In the genomic region with DNA sequence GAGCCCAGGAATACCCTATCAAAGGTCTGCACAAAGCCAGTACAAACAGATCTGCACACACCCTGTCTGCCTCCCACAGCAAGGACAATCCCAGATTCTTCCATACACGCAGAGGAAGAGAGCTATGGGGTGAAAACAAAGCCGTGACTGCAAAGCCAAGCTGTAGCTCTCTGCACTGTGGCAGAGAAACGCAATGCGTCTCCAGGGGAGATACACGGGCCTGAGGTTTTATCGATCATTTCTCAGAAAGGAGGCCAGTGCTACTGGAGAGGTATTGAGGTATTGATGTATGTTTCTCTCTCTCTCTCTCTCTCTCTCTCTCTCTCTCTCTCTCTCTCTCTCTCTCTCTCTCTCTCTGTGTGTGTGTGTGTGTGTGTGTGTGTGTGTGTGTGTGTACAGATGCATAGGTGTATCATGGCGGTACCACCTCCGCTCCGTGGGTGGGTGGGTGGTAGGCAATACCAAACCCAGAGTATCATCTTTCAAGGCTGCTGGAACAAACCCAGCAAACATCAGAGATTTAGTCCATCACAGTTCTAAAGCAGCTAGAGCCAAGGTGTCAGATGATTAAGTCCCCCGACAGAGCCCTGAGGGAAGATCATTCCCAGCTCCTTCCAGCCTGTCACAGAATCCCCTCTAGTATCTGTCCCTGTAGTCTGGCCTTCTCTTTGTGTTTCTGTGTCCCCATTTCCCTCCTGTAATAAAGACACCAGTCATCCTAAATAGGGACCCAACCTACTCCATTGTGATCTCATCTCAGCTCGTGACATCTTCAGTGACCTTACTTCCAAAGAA, we compare ENCODE assay signal across 18 mouse cellular contexts.
DNase-seq lines count a peak whose midpoint lies in the region; ATAC-seq and TF ChIP-seq lines count a peak whose summit lies in the region.
"Had no signal": no experiment of that assay in that cellular context is flagged by ENCODE, and none has a peak within 500 bp of the region (broad histone marks: within the 10 kb centered on the region; RNA-seq: fewer than 3 reads in every experiment).

No protein-coding gene starts in this region.

- no peaks in the 10 kb centered on the region for H3K36me3 ChIP-seq in midbrain, embryonic 12.5 days
- no peaks in the 10 kb centered on the region for H3K36me3 ChIP-seq in midbrain, embryonic 11.5 days (ENCODE audit: control insufficient read depth, insufficient read depth, low read length)
- H3K36me3 ChIP-seq in hindbrain, embryonic 15.5 days = no peaks in the 10 kb centered on the region
- H3K36me3 ChIP-seq in neural tube, embryonic 14.5 days (ENCODE audit: control insufficient read depth, insufficient read depth, low read length) = no peaks in the 10 kb centered on the region

- no peak for TF ChIP-seq POLR2A in brain, embryonic 14.5 days (IDR thresholded peaks at IDR 0.05; ENCODE audit: borderline replicate concordance, extremely low read depth, insufficient read depth, insufficient read length, poor library complexity, severe bottlenecking)

- no peaks in the 10 kb centered on the region for H3K27me3 ChIP-seq in midbrain, embryonic 12.5 days
- no peaks in the 10 kb centered on the region for H3K27me3 ChIP-seq in midbrain, embryonic 11.5 days (ENCODE audit: control insufficient read depth, insufficient read depth, low read length)
- H3K27me3 ChIP-seq in hindbrain, embryonic 15.5 days = no peaks in the 10 kb centered on the region
- no peaks in the 10 kb centered on the region for H3K27me3 ChIP-seq in neural tube, embryonic 14.5 days (ENCODE audit: control insufficient read depth, insufficient read depth, low read length)

- H3K9me3 ChIP-seq in midbrain, embryonic 12.5 days = no peaks in the 10 kb centered on the region
- no peaks in the 10 kb centered on the region for H3K9me3 ChIP-seq in midbrain, embryonic 11.5 days (ENCODE audit: control insufficient read depth, low read length)
- no peaks in the 10 kb centered on the region for H3K9me3 ChIP-seq in hindbrain, embryonic 15.5 days
- H3K9me3 ChIP-seq in neural tube, embryonic 14.5 days (ENCODE audit: control insufficient read depth, low read length) = no peaks in the 10 kb centered on the region

- no peak for DNase-seq in midbrain, embryonic 11.5 days (ENCODE audit: low spot score, missing footprints)
- peak; percentile 43 for DNase-seq in brain, embryonic 14.5 days (ENCODE audit: low read depth)
- DNase-seq in urinary bladder, adult 2 months (ENCODE audit: low spot score) = no peak
- DNase-seq in embryo, embryonic 10 days (ENCODE audit: low spot score) = no peak
- DNase-seq: adrenal gland, postnatal 36 days; cerebellum, adult 9-11 months; embryo, embryonic 11 days; heart, postnatal 4 days; left cerebral cortex, postnatal 4 days; lung, adult 2 months; lung, postnatal 36 days; right cerebral cortex, adult 18-20 months; thymus, postnatal 14 days had no signal

- peak overlapping the region; percentile 64 for H3K27ac ChIP-seq in midbrain, embryonic 12.5 days (replicated peaks)
- no peak overlapping the region for H3K27ac ChIP-seq in midbrain, embryonic 11.5 days (ENCODE audit: low read depth, low read length)
- peak overlapping the region; percentile 23; the same call in 1 of the 2 replicates for H3K27ac ChIP-seq in hindbrain, embryonic 15.5 days (replicated peaks)
- peak overlapping the region; percentile 65; the same call in 1 of the 2 replicates for H3K27ac ChIP-seq in neural tube, embryonic 14.5 days (ENCODE audit: low read depth, low read length)

- no peak overlapping the region for H3K4me2 ChIP-seq in midbrain, embryonic 12.5 days (replicated peaks)
- no peak overlapping the region for H3K4me2 ChIP-seq in midbrain, embryonic 11.5 days
- no peak overlapping the region for H3K4me2 ChIP-seq in hindbrain, embryonic 15.5 days
- no peak overlapping the region for H3K4me2 ChIP-seq in neural tube, embryonic 14.5 days (ENCODE audit: low read depth, low read length)

- no peak for TF ChIP-seq CTCF in brain, embryonic 14.5 days (IDR thresholded peaks at IDR 0.05; ENCODE audit: borderline replicate concordance, extremely low read depth, insufficient read depth, insufficient read length)

- 60% methylated on average over 11 of the region's 11 CpGs for WGBS in midbrain, embryonic 12.5 days
- 69% methylated on average over 11 of the region's 11 CpGs for WGBS in midbrain, embryonic 11.5 days
- 47% methylated on average over 11 of the region's 11 CpGs for WGBS in hindbrain, embryonic 15.5 days
- 46% methylated on average over 11 of the region's 11 CpGs for WGBS in neural tube, embryonic 14.5 days

- no peak for ATAC-seq in midbrain, embryonic 12.5 days (ENCODE audit: low FRiP score, low read depth)
- no peak for ATAC-seq in midbrain, embryonic 11.5 days (ENCODE audit: low FRiP score)
- ATAC-seq in hindbrain, embryonic 15.5 days (ENCODE audit: low FRiP score, low read depth) = peak; percentile 31; the same call in 1 of the 2 replicates
- ATAC-seq in neural tube, embryonic 14.5 days (ENCODE audit: low read depth) = peak; percentile 32; the same call in 1 of the 2 replicates
- ATAC-seq: forebrain, embryonic 16.5 days; intestine, postnatal 0 days had no signal

- H3K9ac ChIP-seq in midbrain, embryonic 12.5 days (replicated peaks) = no peak overlapping the region; the same call in 1 of the 2 replicates
- H3K9ac ChIP-seq in midbrain, embryonic 11.5 days (ENCODE audit: low read length) = no peak overlapping the region
- H3K9ac ChIP-seq in hindbrain, embryonic 15.5 days = no peak overlapping the region
- H3K9ac ChIP-seq in neural tube, embryonic 14.5 days (replicated peaks; ENCODE audit: low read depth, low read length) = no peak overlapping the region

- peaks cover 11% of the 10 kb centered on the region for H3K4me1 ChIP-seq in midbrain, embryonic 12.5 days
- H3K4me1 ChIP-seq in midbrain, embryonic 11.5 days (ENCODE audit: control insufficient read depth, insufficient read depth, low read length) = no peaks in the 10 kb centered on the region
- peaks cover 15% of the 10 kb centered on the region; the same call in 1 of the 2 replicates for H3K4me1 ChIP-seq in hindbrain, embryonic 15.5 days (replicated peaks)
- H3K4me1 ChIP-seq in neural tube, embryonic 14.5 days (ENCODE audit: control insufficient read depth, insufficient read depth, low read length) = 0 out of 2 replicates have a peak, but pooled peaks cover 7% of the 10 kb centered on the region

- no peak overlapping the region for H3K4me3 ChIP-seq in midbrain, embryonic 12.5 days
- no peak overlapping the region for H3K4me3 ChIP-seq in midbrain, embryonic 11.5 days (ENCODE audit: low read depth, low read length)
- no peak overlapping the region for H3K4me3 ChIP-seq in hindbrain, embryonic 15.5 days
- no peak overlapping the region for H3K4me3 ChIP-seq in neural tube, embryonic 14.5 days (ENCODE audit: low read depth, low read length)

Comparison
In these comparisons a context has a peak if more than half of its experiments do, and no peak if none do; other contexts are left out.
1. ATAC-seq: peak in hindbrain, embryonic 15.5 days (single experiment) and neural tube, embryonic 14.5 days (single experiment); none in midbrain, embryonic 12.5 days (single experiment) and midbrain, embryonic 11.5 days (single experiment).